Mouse (Mus musculus): ENCODE measurements around the gene Fcrlb.

Fcrlb gene

DNA sequence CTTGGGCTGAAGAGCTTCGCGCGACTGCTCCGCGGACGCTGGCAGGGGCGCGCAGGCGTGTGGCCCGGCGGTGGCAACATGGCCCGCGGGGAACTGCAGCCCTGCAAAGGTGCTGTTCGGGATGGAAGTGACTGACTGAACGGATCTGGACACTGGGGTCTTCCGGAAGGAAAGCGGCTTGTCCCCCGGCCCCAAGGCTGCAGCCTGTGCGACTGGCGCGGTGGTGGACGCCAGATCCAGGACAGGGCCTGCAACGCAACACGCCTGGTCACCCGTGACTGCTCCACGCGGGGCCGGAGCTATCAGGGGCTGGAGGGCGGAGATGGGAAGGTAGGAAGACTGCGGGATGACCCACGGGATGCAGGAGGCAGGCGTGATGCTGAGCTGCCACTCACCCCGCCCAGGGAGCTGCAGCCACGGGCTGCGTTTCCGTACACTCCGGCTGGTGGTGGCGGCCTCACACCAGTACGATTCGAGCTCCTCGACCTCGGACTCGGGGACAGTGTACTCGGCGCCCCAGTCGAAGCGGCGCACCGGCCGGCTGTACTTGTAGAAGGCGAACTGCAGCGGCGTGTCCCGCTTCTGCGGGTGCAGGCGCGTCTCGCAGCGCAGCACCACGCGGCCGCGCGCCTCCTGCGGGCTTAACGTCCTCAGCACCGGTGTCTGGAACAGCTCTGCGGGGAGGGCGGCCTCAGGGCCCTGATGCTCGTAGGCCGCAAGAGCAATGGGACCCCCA, 5.1 kb downstream of the Fcrlb start:
- DNase-seq: peak; percentile 70 to 74

DNA sequence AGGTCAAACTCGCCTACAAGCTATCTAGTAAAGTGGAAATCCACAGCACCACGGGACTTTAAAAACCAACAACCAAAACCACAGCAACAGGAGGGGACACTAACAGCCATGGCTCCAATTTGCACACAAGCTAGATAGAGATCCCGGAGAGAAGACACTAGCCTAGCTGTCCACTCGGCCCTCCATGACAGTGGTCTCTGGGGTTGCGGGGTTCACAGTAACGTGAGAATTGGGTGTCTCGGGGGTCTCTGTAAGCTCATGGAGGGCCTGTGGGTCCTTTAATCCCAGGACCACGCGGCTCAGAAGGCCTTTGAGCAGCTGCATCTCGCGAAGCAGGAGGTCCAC, 5.7 kb downstream of the Fcrlb start:
- peak in 1 of 2 experiments; percentile 67 for DNase-seq

DNA sequence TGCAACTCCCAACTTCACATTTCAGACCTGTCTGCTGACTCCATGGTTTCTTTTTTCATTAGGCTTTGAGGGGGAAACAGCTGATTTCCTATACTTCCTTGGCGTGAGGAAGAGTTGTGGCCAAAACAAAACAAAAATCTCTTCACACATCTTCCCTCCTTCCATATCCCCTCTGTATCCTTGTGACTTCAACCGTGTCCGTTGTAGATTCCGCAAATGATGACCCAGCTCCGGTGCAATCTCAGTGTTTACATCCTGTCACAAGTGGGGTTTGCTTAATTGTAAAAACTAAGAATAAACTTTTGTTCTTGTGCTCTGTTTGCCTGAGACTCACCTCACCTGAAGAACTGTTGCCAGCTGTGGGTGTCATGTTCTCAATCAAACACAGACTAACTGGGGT, 9.3 kb downstream of the Fcrlb start:
- DNase-seq: no peak

DNA sequence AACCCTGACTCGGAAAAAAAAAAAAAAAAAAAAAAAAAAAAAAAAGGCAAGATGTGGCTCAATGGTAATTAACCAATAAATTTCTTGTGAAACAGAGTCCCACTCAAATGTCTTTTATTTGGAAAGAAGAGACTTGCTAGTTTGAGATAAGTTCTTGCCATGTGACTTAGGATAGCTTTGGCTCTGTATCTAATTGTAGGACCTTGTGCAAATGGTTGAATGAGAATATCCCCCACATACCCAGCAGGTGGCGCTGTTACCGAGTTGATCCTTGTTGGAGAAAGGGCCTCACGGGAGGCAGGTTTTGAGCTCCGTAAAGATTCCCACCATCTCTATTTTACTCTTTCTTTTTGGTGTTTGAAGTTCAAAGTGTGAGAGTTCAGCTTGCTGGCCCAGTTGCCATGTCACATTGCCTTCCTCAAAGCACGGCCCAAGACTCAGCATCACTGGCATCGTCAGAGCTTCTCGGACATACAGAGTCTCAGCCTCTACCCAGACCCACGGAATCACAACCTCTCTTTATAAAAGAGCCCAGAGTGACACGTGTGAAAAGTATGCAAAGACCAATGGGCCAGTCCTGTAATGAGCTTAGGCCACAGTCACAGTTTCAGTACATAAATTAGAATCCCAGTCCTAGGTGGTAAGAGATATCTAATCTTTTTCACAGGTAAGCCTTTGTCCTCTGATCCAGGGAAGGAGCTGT, 11.1 kb downstream of the Fcrlb start:
- DNase-seq: peak; percentile 84 to 90

DNA sequence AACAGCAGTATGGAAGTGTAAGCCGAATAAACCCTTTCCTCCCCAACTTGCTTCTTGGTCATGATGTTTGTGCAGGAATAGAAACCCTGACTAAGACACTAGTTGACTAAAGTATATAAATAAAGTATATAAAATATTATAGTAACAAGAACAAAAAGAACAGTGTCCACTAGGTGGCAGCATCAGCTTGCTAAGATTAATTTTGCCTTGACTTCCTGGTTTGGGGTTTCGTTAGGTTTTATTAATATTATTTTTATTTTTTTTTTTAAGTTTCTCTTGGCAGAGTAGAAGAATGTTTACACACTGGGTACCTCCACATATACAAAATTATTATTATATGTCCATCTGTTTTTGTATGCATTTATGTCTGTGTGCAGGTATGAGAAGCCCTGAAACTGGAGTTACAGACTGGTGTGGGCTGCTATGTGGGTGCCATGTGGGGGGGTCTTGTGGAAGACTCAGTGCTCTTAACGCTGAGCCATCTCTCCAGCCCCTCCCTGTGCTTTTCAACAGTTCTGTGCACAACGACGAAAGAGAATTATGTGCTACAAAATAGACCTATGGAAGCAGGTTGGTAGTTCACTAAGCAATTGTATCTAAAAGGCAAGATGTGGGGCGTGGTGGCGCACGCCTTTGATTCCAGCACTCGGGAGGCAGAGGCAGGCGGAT, 11.8 kb downstream of the Fcrlb start:
- peak; percentile 18 to 65 for DNase-seq

DNA sequence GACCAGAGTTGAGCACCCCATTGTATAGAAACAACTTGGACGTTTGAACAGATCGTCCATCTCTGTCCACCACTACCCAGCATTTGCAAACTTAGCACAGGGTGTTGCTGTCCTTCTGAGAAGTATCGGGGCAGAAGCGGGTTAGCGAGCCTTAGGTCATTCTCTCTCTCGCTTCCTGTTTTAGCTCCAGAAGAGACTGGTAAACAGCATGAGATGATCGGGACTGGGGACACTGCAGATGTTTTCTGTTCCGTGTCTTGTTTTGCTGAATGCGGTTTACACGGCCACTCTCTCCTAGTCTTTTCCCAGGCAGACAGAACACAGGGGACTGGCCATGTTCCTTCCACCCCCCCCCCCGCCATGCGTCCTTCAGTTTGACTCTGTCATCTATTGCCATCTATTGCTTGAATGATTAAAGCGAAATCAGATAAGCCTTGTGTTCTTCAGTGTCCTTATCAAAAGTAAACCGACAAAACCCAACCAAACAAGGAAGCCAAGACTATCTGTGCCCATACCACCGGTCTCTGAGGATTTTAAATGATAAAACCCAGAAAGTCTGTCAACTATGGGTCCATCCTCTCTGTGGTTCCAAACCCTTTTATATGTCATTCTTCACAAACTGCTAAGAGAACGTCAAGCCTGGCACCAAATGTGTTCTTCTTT, 14.2 kb downstream of the Fcrlb start:
- no peak for DNase-seq

DNA sequence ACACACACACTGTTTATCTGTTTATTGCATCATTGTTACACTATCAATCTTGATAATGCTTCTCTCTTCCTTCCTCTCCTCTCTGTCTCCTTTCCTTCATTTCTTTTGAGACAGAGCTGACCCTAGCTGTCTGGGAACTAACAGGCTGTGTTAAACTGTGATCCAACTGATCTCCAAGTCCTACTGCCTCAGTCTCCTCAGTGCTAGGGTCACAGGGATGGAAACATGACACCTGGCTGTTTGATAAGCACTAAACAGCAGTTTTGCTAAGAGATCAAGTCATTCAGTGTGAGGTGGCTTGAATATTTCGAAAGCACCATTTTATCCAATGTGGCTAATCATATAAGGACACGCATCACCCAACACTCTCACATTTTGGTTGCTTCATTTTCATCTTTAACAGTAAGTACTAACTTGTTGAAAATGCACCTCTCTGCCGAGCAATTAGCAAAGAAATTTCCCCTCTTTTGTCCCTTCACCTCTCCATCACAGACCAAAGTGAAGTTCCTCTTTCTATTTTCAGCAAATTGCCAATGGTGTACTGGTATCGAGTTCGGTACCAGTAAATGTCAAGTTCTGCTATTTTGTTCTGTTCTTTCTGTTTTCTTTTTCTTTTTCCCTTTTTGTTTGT, 16.0 kb downstream of the Fcrlb start:
- DNase-seq: no peak

DNA sequence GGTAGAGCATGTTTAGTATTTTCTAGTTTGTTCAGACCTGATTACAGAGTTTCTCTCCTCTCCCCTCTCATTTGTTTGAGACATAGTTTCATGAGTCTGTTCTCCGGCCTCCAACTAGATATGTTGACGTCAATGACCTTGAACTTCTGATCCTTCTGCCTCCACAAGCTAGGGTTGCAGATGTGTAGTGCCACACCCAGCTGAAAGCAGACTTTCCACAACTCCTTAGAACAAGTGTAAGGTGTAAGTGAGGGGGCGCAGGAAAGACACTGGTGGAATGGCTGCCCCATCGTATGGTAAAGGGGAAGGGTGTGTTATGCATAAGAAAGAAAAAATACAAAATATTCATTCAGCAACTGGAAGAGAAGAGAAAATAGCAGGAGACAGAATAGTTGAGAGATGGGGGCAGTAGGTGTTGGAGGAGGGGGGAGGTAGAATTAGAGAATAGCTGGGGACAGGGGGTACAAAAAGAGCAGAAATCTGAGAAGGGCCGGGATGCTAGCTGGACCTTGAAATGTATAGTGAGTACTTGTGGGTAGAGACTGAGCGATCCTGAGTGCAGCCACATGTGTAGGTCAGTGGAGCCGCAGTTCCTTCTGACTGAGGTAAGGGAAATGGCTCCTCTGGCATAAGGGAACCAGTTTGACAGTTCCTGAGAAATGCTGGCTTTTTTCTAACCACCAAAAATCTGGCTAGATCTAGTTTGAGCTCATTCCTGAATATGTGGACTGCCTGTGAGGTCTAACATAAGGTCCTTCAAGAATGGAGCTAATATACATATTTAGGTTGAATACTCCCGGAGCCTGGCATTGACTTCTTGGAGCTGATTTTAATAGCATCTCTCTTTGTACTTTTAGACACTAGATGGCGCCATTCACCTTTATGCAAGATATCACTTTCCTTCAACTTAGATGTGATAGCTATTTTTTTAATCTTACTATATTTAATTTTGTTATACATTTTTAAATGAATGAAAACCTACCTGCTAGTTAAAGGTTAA, 17.8 kb downstream of the Fcrlb start:
- DNase-seq: peak in 1 of 2 experiments; percentile 29

DNA sequence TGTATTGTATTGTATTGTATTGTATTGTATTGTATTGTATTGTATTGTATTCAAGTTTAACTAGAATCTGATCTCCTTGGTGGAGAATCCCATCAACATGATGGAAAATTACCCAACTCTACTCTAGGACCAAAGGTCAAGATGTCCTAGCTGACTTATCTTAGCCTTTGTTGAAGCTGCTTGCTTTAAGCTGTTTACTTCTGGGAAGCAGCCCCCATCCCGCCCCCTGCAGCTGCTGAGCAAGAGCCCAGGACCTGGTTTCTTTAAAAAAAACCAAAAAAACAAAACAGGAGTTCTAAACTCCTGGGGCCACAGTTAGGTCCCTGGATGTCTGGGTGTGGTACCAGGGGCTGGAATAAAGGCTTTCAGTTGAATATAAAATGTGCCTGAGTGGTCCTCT, 20.5 kb downstream of the Fcrlb start:
- no peak for DNase-seq

DNA sequence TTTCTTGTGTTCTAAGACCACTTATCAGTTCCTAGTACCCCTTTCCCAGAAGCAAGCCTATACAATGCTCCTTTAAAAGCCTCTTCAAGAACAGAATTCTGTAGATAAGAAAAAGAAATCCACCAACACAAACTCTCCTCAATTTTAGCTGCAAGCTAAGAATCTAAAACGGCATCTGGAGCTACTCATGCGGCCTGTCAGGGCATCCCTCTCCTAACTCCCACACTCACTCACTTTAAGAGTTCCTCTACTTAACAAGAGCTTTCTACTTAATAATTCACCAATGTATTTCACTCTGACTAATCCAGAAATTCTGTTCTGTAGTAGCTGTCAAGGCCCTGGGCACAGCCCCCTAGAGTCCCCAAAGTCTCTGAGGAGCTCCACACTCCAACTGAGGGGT, 21.1 kb downstream of the Fcrlb start:
- no peak for DNase-seq

DNA sequence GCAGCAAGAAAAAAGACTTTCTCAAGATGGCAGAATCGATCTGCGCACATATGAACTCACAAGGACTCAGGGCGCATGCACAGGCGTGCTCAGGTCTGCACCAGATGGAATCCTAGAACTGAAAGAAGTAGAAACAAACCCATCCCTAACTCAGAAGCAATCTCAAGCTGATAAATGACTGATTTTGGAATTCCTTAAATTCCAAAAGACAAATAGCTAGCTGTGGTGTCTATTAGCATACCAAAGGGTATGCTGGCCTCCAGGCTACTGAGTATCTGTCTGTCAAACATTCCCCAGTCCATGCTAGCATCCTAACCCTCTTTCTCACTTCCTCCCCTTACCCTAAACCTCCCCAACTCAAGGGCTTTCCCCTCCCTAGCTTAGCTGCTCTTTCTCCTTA, 23.4 kb downstream of the Fcrlb start:
- no peak for DNase-seq

DNA sequence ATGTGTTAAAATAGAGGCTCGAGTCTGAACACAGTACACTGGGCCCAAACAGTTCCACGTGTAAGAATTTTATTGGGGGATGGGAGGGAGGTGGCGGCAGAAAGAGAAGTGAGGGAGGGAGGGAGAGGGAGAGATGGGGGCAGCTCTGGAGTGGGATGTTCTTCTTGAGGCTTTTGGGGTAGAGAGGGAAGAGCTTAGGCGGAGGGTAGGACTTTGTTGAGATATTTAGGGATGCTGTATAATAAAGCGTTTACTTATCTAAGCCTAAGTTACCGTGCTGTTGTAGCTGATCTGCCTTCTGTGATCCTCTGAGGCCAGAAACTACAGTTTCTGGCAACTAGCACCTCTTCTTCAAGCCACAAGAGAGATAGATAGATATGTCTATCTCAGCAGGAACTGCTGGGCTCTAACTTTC, 26.7 kb downstream of the Fcrlb start:
- DNase-seq: no peak

DNA sequence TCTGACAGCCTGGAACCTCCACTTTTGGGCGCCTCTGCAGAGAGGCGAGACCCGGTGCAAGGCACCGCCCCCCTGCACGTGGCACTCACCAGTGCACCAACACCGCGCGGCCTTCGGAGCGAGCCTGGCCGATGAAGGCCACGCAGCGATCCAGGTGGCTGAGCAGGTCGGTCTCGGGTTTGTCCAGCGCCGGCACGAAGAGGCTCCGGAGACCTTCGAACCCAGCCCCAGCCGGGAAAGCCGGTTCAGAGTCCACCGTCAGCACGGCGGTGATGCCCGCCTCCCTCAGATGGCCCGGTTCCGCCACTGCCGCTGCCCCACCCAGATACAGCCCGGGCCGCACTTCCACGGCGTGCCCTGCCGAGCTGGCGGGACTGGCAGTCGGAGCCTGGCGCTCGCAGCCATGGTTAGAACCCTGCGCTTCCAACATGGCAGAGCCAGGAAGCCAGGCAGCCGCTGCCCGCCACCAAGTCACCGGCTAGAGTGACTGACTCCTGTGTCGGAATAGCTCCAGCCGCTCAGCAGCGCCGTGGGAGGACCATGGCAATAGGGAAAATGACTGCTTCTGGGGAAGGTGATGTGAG, 27.7 kb downstream of the Fcrlb start, which contains the start of the genes Gm26620 and Dusp12:
TSS of gene Gm26620 (plus strand) at position 88 of the 584 bp plus-strand sequence.
TSS of gene Dusp12 (minus strand) at position 563 of the 584 bp plus-strand sequence.
- DNase-seq: peak; percentile 89 to 92

DNA sequence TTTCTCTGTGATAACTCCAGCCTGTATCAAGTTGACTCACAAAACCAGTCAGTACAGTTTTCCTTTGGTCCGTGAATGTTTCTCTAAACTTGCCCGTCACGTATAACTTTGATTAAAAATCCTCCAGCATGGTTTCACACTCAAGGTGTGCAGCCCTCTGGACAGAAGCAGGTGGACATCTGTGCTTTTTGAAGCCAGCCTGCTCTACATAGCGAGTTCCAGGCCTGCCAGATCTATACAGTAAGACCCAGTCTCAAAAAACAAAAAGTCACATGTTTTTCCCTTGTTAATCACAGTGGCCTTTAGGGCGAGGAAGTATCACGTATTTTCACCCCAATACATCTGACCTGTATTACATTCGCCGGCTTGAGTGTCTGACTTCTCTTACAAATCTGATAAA, 28.4 kb downstream of the Fcrlb start:
- no peak for DNase-seq

DNA sequence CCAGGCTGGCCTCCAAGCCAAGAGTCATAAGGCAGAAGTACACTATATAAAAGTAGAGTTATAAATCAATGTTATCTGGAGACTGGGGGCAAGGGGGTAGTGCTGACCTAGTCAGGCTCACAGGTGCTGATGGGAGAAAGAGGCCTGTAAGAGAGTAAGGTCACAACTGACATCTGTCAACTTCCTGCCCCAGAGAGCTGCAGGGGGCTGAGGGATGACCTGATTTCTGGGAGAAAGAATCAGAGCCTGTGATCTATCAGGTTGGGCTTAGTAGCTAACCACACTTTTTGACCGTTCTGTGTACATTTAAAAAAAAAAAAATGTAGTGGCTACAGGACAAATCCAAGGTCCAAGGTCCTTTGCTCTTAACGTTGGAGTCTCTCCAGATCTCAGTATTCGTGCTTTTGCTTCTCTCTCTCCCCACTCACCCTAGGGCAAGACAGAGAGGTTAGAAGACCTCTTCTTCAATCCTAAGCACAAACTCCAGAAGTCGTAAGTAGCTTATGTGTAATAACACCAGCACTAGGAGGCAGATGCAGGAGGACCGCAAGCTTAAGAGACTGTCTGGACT, 29.7 kb downstream of the Fcrlb start:
- DNase-seq: peak in 1 of 2 experiments; percentile 15

DNA sequence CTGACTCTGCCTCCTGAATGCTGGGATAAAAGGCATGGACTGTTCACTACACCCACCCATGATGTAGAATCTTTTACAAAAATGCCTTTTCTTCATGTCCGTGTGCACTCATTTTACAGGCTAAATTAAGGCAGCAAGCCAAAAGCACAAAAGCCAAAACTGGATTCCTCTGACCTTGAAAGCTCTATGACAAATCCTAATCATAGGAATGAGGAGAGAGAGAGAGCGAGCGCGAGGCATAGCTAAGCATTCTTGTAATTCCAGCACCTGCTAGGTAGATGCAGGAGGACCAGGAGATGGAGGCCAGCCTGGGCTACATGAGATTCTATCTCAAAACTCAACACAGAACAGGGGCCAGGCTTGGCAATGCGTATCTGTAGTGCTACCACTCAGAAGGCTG, 35.8 kb downstream of the Fcrlb start:
- no peak for DNase-seq

DNA sequence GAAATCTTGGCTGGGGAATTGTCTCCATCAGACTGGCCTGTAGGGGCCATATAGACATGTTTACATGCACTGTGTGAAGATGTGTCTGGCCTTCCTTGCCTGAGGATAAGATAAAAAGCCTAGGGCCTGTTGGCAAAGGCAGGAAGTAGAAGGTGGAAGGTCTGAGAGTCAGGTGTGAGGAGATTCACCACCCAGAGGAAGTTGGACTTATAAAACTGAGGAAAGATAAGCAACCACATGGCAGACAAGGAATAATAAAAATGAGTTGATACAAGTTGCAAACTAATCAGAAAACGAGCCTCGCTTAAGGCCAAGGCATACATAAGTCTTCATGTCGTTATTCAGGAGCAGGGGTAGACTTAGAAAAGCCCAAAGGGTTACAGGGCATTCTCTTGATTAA, 37.1 kb downstream of the Fcrlb start:
- DNase-seq: no peak

DNA sequence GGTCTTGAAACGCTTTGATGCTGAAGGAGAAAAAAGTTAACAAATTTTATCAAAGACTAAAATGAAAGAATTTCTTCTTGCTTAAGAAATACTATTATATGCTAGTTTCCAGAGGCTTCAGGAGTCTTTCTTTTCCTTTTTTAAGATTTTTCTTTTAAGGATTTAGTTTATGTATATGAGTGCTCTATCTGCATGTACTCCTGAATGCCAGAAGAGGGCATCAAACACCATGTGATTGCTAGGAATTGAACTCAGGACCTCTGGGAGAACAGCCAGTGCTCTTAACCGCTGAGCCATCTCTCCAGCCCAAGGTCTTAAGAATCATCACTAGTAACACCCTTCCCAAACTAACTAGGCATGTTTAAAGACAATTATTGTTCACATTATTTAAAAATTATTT, 40.8 kb downstream of the Fcrlb start:
- DNase-seq: no peak

DNA sequence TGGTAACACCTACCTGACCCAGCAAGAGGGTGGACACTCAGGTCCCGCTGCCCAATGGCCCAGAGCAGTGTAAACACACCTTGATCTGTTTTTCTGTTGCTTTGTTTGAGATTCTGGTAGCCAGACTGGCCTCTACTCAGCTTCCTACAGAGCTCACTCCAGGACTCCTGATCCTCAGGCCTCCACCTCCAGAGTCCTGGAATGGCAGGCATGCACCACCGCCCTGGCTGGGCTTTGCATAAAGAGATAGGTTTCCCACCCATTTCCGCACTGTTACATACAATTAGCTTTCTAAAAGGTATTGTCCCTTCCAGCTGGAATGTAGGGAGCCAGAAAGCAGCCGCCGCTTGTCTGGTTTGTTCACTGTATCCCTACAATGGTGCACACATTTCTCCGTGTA, 41.3 kb downstream of the Fcrlb start:
- DNase-seq: no peak

DNA sequence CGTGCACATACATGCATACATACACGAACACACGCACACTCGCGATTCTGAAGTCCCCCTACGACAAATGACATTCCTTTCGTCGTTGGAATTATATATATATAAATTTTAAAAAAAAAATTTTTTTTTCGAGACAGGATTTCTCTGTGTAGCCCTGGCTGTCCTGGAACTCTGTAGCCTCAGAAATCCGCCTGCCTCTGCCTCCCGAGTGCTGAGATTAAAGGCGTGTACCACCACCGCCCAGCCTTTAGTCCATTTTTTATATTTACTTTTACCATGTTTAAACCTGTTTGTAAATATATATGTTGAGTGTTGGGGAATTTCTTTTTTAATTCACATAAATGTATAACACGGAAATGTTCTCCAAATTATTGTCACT, 43.8 kb downstream of the Fcrlb start:
- DNase-seq: no peak
